Mouse (Mus musculus) limb, embryonic 13.5 days (tissue): ENCODE measurements around the gene Lysmd3. TPM values are rescaled to one million over a fixed set of nuclear protein-coding genes. Genes with fewer than 3 reads are reported as not detected.
A peak's percentile ranks its signal among the peaks of the same experiment; 100 is the strongest.

ENCODE experiments used
- ATAC-seq: fragments of 200-750 bp; cut with Nextera tagmentation; 2 replicates; pipeline ENCODE4 v1.8.0; 2017; ENCODE audit warnings: low read depth, moderate number of reproducible peaks, moderate TSS enrichment; ENCODE audit not compliant: low FRiP score
- H3K27ac ChIP-seq: fragments of 300-500 bp; sonication (generic); 2 replicates; pipeline ENCODE4 v1.5.1; 2015; ENCODE audit warnings: inconsistent platforms, mild to moderate bottlenecking, moderate library complexity
- H3K27me3 ChIP-seq: fragments of 300-500 bp; sonication (generic); 2 replicates; pipeline ENCODE4 v1.6.1; 2015; ENCODE audit warnings: mild to moderate bottlenecking, inconsistent platforms
- H3K36me3 ChIP-seq: fragments of 300-500 bp; sonication (generic); 2 replicates; pipeline ENCODE4 v1.6.1; 2015; ENCODE audit warnings: inconsistent platforms, mild to moderate bottlenecking, moderate library complexity
- H3K4me1 ChIP-seq: fragments of 300-500 bp; sonication (generic); 2 replicates; pipeline ENCODE4 v1.6.1; 2015; ENCODE audit warnings: inconsistent platforms
- H3K4me2 ChIP-seq: fragments of 300-500 bp; sonication (generic); replicated peaks from 2 replicates; pipeline ENCODE4 v1.6.1; 2015; ENCODE audit warnings: inconsistent platforms, mild to moderate bottlenecking, moderate library complexity
- H3K4me3 ChIP-seq: fragments of 300-500 bp; sonication (generic); 2 replicates; pipeline ENCODE4 v1.5.1; 2015; ENCODE audit warnings: moderate library complexity, mild to moderate bottlenecking, inconsistent platforms
- H3K9ac ChIP-seq: fragments of 300-500 bp; sonication (generic); 2 replicates; pipeline ENCODE4 v1.6.1; 2015; ENCODE audit warnings: mild to moderate bottlenecking, inconsistent platforms
- H3K9me3 ChIP-seq: fragments of 300-500 bp; sonication (generic); 2 replicates; pipeline ENCODE4 v1.6.1; 2016; ENCODE audit warnings: inconsistent platforms
- WGBS: fragments of 180-500 bp; shearing (Covaris S2); methylation state at CpG from one replicate; pipeline ENCODE4 v1.1.7; 2015; 5-methylcytosine and 5-hydroxymethylcytosine counted together
- polyA plus RNA-seq: library from polyadenylated mRNA; unstranded; fragments of >200 nt; fragmentation: Nextera tagmentation; extraction: Ambion mirVana; gene quantifications from 2 replicates; pipeline ENCODE4 v1.2.1, GENCODE M21; 2015

Gene Lysmd3
- polyA plus RNA-seq, 1 experiment from 2014 or later, result 31.2 TPM

DNA sequence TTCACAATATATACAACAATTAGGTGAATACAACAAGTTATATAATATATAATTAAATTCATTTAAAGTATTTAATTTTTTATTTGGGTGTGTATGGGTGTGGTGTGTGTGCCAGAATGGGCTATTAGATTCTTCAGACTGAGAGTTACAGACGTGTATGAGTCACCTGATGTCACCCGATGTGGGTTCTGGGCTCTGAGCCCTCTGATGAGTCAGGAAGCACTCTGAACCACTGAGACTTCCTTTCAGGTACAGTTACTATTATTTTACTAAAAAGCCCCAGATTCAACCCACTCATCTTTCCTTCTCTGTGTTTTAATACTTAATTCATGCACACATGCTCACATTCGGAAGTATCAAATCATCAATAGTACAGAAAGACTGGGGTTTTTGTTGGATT is 27.4 kb downstream of the Lysmd3 start:
- ATAC-seq, result no peak
- H3K9ac ChIP-seq, result no peak overlapping the region
- WGBS, result 86% methylated on average over 3 of the region's 3 CpGs

DNA sequence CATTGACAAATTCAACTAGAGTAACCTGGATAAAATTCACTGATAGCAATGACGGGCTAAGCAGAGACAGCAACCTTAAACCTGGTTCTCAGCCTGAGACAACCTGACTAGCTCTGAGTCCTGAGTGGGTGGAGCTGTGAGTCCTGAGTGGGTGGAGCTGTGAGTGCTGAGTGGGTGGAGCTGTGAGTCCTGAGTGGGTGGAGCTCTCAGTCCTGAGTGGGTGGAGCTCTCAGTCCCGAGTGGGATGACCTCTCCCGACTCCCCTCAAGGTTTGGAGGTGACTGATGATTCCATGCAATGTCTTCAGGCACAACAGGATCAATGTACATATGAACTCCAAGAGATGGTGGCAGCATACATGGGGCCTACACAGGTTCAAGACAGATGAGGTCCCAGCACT is 32.1 kb downstream of the Lysmd3 start:
- H3K4me3 ChIP-seq, result no peak overlapping the region
- WGBS, result 83% methylated on average over 3 of the region's 3 CpGs
- H3K9me3 ChIP-seq, result no peaks in the 10 kb centered on the region
- ATAC-seq, result no peak
- H3K27ac ChIP-seq, result no peak overlapping the region
- H3K4me2 ChIP-seq, result no peak overlapping the region
- H3K27me3 ChIP-seq, result no peaks in the 10 kb centered on the region
- H3K36me3 ChIP-seq, result peaks cover 5% of the 10 kb centered on the region
- H3K4me1 ChIP-seq, result no peaks in the 10 kb centered on the region
- no peak overlapping the region for H3K9ac ChIP-seq

More for the DNA sequence above, 27.4 kb downstream of the Lysmd3 start:
- H3K36me3 ChIP-seq, result peaks cover 14% of the 10 kb centered on the region
- H3K9me3 ChIP-seq, result no peaks in the 10 kb centered on the region
- no peak overlapping the region for H3K4me3 ChIP-seq
- no peaks in the 10 kb centered on the region for H3K27me3 ChIP-seq
- no peak overlapping the region for H3K4me2 ChIP-seq
- no peak overlapping the region for H3K27ac ChIP-seq
- H3K4me1 ChIP-seq, result no peaks in the 10 kb centered on the region

DNA sequence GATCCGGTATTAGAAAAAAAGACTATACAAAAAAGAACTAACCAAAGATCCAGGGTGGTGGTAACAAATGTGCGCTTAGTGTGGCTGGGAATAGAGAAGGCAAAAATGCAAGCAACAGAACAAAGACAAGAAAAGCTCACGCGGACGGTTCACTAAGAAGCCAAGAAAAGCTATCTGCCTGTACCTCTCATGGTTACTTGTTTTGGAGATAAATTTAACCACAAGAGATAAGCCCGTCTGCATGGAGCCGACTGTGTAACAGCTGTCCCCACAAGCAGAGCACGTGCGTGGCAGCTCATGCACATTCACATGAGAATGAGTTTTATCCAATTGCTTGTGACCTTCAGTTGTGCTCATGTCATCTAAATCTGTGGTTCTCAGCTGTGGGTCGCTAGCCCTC is 33.0 kb downstream of the Lysmd3 start:
- Histone ChIP-seq H3K4me3 (no peak overlapping the region), H3K9me3 (no peaks in the 10 kb centered on the region), H3K9ac (no peak overlapping the region), H3K27me3 (no peaks in the 10 kb centered on the region), H3K27ac (no peak overlapping the region), H3K4me1 (no peaks in the 10 kb centered on the region), H3K4me2 (no peak overlapping the region), H3K36me3 (peaks cover 5% of the 10 kb centered on the region)
- ATAC-seq, result no peak; the same call in 1 of the 2 replicates
- WGBS, result 85% methylated on average over 10 of the region's 10 CpGs

DNA sequence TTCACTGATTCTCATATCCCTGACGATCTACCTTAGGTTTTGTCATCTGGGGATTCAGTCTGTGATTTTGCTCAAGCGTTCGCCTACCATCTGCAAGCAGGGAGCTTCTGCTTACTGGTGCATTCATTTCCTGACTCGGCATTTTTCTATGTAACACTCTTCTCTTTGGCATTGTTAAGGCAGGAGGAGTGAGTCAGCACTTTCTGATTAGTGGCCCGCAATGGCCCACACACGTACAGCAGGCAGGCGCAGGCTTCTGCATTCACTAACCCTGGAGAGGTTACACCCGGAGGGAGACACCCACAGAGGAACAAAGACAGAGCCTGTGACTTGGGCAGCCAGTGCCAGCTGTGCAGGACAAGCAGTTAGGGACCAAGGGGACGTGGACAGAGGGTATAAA is 34.1 kb downstream of the Lysmd3 start:
- Histone ChIP-seq H3K36me3 (peaks cover 5% of the 10 kb centered on the region), H3K4me2 (no peak overlapping the region), H3K27ac (no peak overlapping the region), H3K9ac (no peak overlapping the region), H3K27me3 (no peaks in the 10 kb centered on the region), H3K4me1 (no peaks in the 10 kb centered on the region), H3K9me3 (no peaks in the 10 kb centered on the region), H3K4me3 (no peak overlapping the region)
- 72% methylated on average over 9 of the region's 9 CpGs for WGBS
- no peak for ATAC-seq

DNA sequence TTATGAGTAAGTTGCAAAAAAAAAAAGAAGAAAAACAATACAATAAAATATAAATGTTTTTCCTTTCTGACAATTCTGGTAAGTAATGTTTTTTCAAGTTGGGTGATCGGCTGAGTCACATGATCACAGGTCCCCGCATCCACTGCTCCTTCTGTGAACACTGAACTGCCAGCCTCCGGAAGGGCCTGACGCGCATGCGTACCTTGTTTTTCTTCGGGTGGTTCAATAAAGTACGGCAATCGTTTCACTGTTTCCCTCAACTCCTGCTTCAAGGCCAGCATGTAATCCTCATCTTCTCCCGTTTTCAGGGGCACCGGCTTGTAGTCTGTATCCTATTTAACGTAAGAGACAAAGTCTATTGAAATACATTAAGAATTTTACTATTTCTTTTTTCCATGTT is 37.0 kb downstream of the Lysmd3 start:
- Histone ChIP-seq H3K9me3 (no peaks in the 10 kb centered on the region), H3K36me3 (peaks cover 10% of the 10 kb centered on the region), H3K27ac (no peak overlapping the region), H3K4me2 (no peak overlapping the region), H3K9ac (no peak overlapping the region), H3K27me3 (no peaks in the 10 kb centered on the region), H3K4me1 (no peaks in the 10 kb centered on the region), H3K4me3 (no peak overlapping the region)
- 94% methylated on average over 12 of the region's 12 CpGs for WGBS
- ATAC-seq, result no peak

DNA sequence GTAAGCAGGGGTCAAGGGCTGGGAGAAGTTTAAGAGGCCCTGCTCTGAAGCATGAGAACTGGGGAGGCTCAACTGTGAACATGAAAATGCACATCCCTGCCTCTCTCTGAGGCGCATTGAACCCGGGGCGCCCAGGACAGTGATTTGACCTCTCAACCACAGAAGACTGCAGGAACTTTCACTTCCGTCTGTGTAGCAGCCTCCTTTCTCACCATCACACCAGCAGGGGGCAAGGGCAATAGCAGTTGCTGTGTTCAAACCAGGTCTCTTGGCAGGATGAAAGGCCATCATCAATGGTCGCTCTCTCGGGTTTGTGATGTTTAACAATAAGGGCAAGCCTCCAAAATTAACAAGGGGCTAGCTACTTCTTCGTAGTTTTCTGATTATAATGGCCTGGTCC is 45.7 kb downstream of the Lysmd3 start:
- WGBS, result 78% methylated on average over 7 of the region's 7 CpGs
- Histone ChIP-seq H3K27ac (no peak overlapping the region), H3K27me3 (no peaks in the 10 kb centered on the region), H3K4me2 (no peak overlapping the region), H3K9ac (no peak overlapping the region), H3K4me1 (peaks cover 8% of the 10 kb centered on the region; the same call in 1 of the 2 replicates), H3K9me3 (no peaks in the 10 kb centered on the region), H3K36me3 (no peaks in the 10 kb centered on the region), H3K4me3 (no peak overlapping the region)
- ATAC-seq, result no peak

DNA sequence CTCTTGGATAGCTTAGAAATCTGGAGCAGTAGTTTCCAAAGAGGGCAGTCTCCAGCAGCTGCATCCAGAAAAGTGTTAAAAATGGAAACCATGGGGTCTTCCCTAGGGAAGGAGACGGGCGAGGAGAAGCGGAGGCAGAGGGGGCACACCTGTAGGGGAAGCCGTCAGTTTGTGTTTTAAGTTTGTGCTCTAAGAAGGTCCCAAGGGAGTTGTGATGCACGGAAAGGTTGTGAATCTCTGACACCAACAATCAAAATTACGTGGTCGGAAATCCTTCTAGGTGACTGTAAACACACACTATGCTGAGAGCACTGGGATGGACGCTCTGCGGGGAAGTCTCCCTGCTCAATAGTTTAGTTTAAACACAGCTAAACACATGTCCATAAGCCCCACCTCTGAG is 46.2 kb downstream of the Lysmd3 start:
- peaks cover 8% of the 10 kb centered on the region; the same call in 1 of the 2 replicates for H3K4me1 ChIP-seq
- H3K27ac ChIP-seq, result no peak overlapping the region
- H3K9me3 ChIP-seq, result no peaks in the 10 kb centered on the region
- H3K4me3 ChIP-seq, result no peak overlapping the region
- ATAC-seq, result no peak
- 82% methylated on average over 9 of the region's 9 CpGs for WGBS
- H3K36me3 ChIP-seq, result no peaks in the 10 kb centered on the region
- H3K4me2 ChIP-seq, result no peak overlapping the region
- no peak overlapping the region for H3K9ac ChIP-seq
- H3K27me3 ChIP-seq, result no peaks in the 10 kb centered on the region

DNA sequence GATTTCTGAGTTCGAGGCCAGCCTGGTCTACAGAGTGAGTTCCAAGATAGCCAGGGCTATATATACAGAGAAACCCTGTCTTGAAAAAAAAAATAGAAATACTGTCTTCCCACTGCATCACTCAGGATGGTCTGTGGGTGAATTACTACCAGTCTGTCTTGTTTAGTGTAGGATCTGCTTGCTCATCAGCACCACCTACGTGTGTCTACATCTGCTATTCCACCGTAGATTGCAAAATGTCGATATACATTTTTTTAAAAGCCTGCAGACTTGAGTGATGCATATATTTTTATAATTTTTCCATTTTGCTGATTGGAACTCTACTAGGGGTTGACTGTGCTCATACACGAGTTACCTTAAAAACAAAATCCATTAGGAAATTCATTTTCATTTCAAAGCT is 48.8 kb downstream of the Lysmd3 start:
- H3K27ac ChIP-seq, result no peak overlapping the region
- ATAC-seq, result no peak
- no peaks in the 10 kb centered on the region for H3K27me3 ChIP-seq
- no peaks in the 10 kb centered on the region for H3K9me3 ChIP-seq
- H3K4me3 ChIP-seq, result no peak overlapping the region
- 90% methylated on average over 5 of the region's 5 CpGs for WGBS
- no peak overlapping the region for H3K9ac ChIP-seq
- H3K4me2 ChIP-seq, result no peak overlapping the region
- H3K4me1 ChIP-seq, result peaks cover 20% of the 10 kb centered on the region
- no peaks in the 10 kb centered on the region for H3K36me3 ChIP-seq

DNA sequence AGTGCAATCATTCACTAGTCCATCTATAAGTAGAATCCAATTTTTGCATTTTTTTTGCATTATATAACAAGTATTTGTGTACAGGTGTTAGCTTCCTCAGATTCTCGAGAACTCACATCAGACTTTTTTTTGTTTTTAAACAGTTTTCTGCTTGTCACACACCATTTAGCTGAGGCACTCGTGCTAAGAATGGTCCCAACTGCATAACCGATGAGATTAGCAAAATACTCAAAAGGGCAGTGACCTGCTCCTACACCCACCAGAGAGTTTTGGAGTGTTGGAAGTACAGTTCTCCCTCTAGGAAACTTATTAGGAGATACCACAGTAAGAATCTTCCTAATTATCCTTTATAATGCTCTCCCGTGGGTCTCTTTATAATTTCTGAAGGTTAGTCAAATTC is 52.3 kb downstream of the Lysmd3 start:
- Histone ChIP-seq H3K4me2 (peak overlapping the region; percentile 99), H3K27ac (no peak overlapping the region), H3K4me3 (peak overlapping the region; percentile 82), H3K27me3 (no peaks in the 10 kb centered on the region), H3K36me3 (no peaks in the 10 kb centered on the region), H3K9ac (peak overlapping the region; percentile 78), H3K4me1 (peaks cover 22% of the 10 kb centered on the region), H3K9me3 (no peaks in the 10 kb centered on the region)
- ATAC-seq, result no peak
- 49% methylated on average over 4 of the region's 4 CpGs for WGBS

DNA sequence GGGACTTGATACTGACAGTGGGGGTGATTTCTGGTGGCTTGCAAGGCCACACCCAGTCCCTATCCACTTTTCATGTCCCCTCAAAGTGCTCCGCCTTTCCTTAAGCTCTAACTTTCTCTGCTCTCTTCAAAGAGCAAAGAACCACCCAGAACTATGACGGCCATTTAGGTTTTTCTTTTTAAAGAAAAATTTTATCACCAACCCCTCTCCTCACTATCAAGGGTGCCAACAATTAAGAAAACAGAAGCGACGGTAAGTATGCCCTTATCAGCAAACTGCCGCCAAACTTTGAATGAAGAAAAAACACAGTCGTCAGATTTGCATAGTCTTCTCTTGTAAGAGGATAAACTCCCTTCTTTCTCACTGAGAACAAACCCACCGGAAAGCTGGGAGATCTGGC is 52.8 kb downstream of the Lysmd3 start:
- no peaks in the 10 kb centered on the region for H3K27me3 ChIP-seq
- WGBS, result 2% methylated on average over 7 of the region's 7 CpGs
- H3K9me3 ChIP-seq, result no peaks in the 10 kb centered on the region
- peaks cover 22% of the 10 kb centered on the region for H3K4me1 ChIP-seq
- no peak overlapping the region for H3K27ac ChIP-seq
- no peaks in the 10 kb centered on the region for H3K36me3 ChIP-seq
- H3K4me2 ChIP-seq, result peak overlapping the region; percentile 99
- ATAC-seq, result no peak
- H3K4me3 ChIP-seq, result peak overlapping the region; percentile 82
- H3K9ac ChIP-seq, result peak overlapping the region; percentile 78

DNA sequence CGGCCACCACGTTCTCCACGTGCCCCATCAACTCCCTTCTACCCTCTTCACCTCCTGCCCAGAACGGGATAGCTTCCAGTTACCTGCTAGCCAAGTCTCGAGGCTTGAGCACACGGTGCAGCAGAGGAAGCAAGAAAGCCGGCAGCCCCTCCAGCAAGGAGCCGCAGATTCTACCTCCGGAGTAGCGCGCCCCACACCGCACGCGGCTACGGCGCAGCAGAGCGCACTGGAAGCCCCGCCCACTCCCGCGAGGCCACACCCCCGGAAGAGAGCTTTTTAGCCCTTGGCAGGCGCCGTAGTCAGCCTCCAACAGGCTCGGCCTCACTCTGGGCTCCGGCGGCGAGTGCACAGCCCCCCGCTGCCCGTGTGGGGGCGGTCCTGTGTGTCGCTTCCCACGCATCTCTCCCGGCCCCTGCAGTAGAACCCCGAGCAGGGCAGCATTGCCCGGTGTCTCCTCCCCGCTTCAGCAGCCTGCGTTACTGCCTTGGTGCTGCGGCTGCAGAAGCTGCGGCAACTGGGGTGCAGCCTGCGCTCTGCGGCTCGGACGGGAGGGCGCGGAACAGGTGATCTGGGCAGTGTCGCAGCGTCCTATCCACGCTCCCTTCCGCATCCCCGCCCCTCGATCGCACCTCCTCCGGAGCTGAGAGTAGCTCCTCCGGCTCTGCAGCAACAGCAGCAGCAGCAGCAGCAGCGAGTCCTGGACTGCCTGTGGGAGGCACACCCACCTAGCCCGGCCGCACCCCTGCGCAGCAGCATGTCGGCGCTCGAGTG is 53.5 kb downstream of the Lysmd3 start, which contains the start of the genes Polr3g and Mblac2:
TSS of gene Polr3g (minus strand) at position 239 of the 771 bp plus-strand sequence.
TSS of gene Mblac2 (plus strand) at position 567 of the 771 bp plus-strand sequence.
- Histone ChIP-seq H3K4me2 (peak within 1 kb of the TSS; percentile 99), H3K9ac (peak within 1 kb of the TSS; percentile 78), H3K9me3 (no peaks in the 10 kb centered on the region), H3K4me1 (peaks cover 22% of the 10 kb centered on the region), H3K36me3 (no peaks in the 10 kb centered on the region), H3K27ac (peak within 1 kb of the TSS; percentile 84), H3K27me3 (no peaks in the 10 kb centered on the region), H3K4me3 (peak within 1 kb of the TSS; percentile 82)
- 0% methylated on average over 56 of the region's 61 CpGs for WGBS
- peak; percentile 97 for ATAC-seq

DNA sequence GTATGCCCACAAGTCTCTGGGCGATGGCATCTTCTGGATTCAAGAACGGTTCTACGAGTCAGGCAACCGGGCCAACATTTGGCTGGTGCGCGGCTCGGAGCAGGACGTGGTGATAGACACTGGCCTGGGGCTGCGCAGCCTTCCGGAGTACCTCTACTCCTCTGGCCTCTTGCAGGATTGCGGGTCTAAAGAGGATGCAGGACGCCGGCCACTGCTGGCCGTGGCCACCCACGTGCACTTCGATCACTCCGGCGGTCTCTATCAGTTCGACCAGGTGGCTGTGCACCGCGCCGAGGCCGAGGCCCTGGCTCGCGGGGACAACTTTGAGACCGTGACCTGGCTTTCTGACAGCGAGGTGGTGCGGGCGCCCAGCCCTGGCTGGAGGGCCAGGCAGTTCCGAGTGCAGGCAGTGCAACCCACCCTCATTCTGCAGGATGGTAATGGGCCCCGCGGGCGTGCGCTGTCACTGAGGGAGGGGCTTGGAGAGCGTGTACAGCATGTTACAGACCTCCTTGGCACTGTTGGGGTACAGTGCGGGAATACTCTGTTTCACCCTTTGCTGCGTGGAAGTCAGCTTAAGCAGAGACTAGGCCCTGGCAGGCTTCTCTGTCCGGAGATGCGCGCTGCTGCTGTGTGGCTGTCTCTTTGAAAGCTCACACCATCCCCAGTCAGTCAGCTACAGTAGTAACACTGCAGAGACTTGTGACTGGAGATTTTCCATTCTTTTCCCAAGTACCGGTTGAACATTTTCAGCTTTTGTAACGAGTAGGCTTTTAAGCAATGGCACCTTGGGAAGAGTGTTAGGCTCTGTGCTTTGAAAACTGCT is 54.3 kb downstream of the Lysmd3 start:
- peak; percentile 10 for ATAC-seq

More for the DNA sequence above, 54.3 kb downstream of the Lysmd3 start:
- Histone ChIP-seq H3K4me1 (peaks cover 22% of the 10 kb centered on the region), H3K36me3 (no peaks in the 10 kb centered on the region), H3K9me3 (no peaks in the 10 kb centered on the region), H3K27me3 (no peaks in the 10 kb centered on the region), H3K27ac (peak overlapping the region; percentile 84), H3K4me2 (peak overlapping the region; percentile 99), H3K4me3 (peak overlapping the region; percentile 82), H3K9ac (peak overlapping the region; percentile 78)
- WGBS, result under 1% methylated on average over 42 of the region's 42 CpGs
